Comparison of ENCODE assay signal across 17 mouse cellular contexts in the genomic region with DNA sequence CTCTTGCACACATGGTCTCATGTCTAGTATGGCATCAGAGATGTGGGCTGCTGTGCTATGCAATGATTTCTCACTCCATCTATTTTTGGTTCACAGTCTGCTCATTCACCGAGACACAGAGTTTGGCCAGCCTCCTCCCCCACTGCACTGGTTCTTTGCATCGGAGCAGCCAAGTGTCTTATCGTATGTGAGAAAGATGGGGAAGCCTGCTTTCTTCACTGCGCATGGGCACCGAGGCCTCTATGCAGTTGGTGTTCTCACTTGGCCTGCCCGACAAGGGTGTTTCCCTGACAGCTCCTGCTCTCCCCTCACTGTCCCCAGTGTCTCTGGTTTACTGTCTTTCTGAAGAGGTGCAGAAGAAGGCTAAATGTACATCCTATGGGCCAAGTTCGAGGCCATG. TPM values are rescaled to one million over a fixed set of nuclear protein-coding genes. Genes with fewer than 3 reads are reported as not detected.
A peak's percentile ranks its signal among the peaks of the same experiment; 100 is the strongest.
DNase-seq lines count a peak whose midpoint lies in the region; ATAC-seq and TF ChIP-seq lines count a peak whose summit lies in the region.
"Had no signal": no experiment of that assay in that cellular context is flagged by ENCODE, and none has a peak within 500 bp of the region (broad histone marks: within the 10 kb centered on the region; RNA-seq: fewer than 3 reads in every experiment).

No protein-coding gene starts in this region.

- no peaks in the 10 kb centered on the region for H3K36me3 ChIP-seq in forebrain, postnatal 0 days (ENCODE audit: insufficient read depth)
- no peaks in the 10 kb centered on the region for H3K36me3 ChIP-seq in forebrain, embryonic 16.5 days (ENCODE audit: control insufficient read depth, insufficient read depth)
- H3K36me3 ChIP-seq: liver, embryonic 15.5 days; stomach, embryonic 15.5 days had no signal

- no peak overlapping the region for H3K9ac ChIP-seq in forebrain, postnatal 0 days
- H3K9ac ChIP-seq in forebrain, embryonic 16.5 days (replicated peaks; ENCODE audit: low read depth, low read length): no peak overlapping the region
- H3K9ac ChIP-seq: liver, embryonic 15.5 days; stomach, embryonic 15.5 days had no signal

- ATAC-seq in forebrain, postnatal 0 days: peak; percentile 82
- ATAC-seq in forebrain, embryonic 16.5 days: no peak

- no peak overlapping the region for H3K4me3 ChIP-seq in forebrain, postnatal 0 days (ENCODE audit: low read depth, low read length)
- no peak overlapping the region for H3K4me3 ChIP-seq in forebrain, embryonic 16.5 days (replicated peaks; ENCODE audit: low read length)
- H3K4me3 ChIP-seq: liver, embryonic 15.5 days; stomach, embryonic 15.5 days had no signal

- no peaks in the 10 kb centered on the region for H3K9me3 ChIP-seq in forebrain, postnatal 0 days (ENCODE audit: low read length)
- H3K9me3 ChIP-seq in forebrain, embryonic 16.5 days (ENCODE audit: control insufficient read depth, low read length): no peaks in the 10 kb centered on the region
- H3K9me3 ChIP-seq: liver, embryonic 15.5 days; stomach, embryonic 15.5 days had no signal

- H3K4me2 ChIP-seq in forebrain, postnatal 0 days (ENCODE audit: low read depth): no peak overlapping the region
- H3K4me2 ChIP-seq in forebrain, embryonic 16.5 days (ENCODE audit: low read length): no peak overlapping the region
- H3K4me2 ChIP-seq: heart, embryonic 11.5 days; liver, embryonic 15.5 days; stomach, embryonic 15.5 days had no signal

- no peaks in the 10 kb centered on the region for H3K4me1 ChIP-seq in forebrain, postnatal 0 days (ENCODE audit: insufficient read depth)
- H3K4me1 ChIP-seq in forebrain, embryonic 16.5 days (replicated peaks; ENCODE audit: control insufficient read depth, insufficient read depth, low read length): no peaks in the 10 kb centered on the region
- H3K4me1 ChIP-seq: liver, embryonic 15.5 days; stomach, embryonic 15.5 days had no signal

- DNase-seq in forebrain, postnatal 0 days: peak; percentile 50
- DNase-seq in left cerebral cortex, adult 11 months (ENCODE audit: low spot score): peak; percentile 58
- no peak for DNase-seq in left cerebral cortex, postnatal 4 days
- peak; percentile 67 to 91 for DNase-seq in left cerebral cortex, postnatal 14 days (ENCODE audit: low spot score in 2 of 2)
- peak; percentile 40 for DNase-seq in right cerebral cortex, postnatal 4 days
- no peak for DNase-seq in testis, postnatal 10 days (ENCODE audit: low spot score)
- no peak for DNase-seq in embryo, embryonic 10.5 days (ENCODE audit: low spot score)
- DNase-seq: adrenal gland, postnatal 25 days; cerebellum, adult 11 months had no signal

- WGBS in forebrain, postnatal 0 days: 69% methylated on average over 7 of the region's 7 CpGs
- WGBS in forebrain, embryonic 16.5 days: 84% methylated on average over 7 of the region's 7 CpGs

- TF ChIP-seq CTCF in forebrain, postnatal 0 days (IDR thresholded peaks at IDR 0.05; ENCODE audit: low read depth): no peak

- no peaks in the 10 kb centered on the region for H3K27me3 ChIP-seq in forebrain, postnatal 0 days (ENCODE audit: insufficient read depth, low read length)
- no peaks in the 10 kb centered on the region for H3K27me3 ChIP-seq in forebrain, embryonic 16.5 days (replicated peaks; ENCODE audit: control insufficient read depth, insufficient read depth, low read length)
- H3K27me3 ChIP-seq: stomach, embryonic 15.5 days had no signal

- H3K27ac ChIP-seq in forebrain, postnatal 0 days (ENCODE audit: low read depth, low read length): no peak overlapping the region
- no peak overlapping the region for H3K27ac ChIP-seq in forebrain, embryonic 16.5 days (ENCODE audit: low read length)
- H3K27ac ChIP-seq: kidney, postnatal 0 days; liver, embryonic 15.5 days; stomach, embryonic 15.5 days had no signal

- intact Hi-C loops in left cerebral cortex, postnatal 4 days (cut with DNase I): no loop called here
- intact Hi-C loops in left cerebral cortex, postnatal 14 days (cut with DNase I): no loop called here

RNA-seq across cellular contexts. Expression of a gene that starts 12.2 kb away (rescaled TPM):
- 187 and 234 TPM in 2 replicates for total RNA-seq in forebrain, postnatal 0 days (2014; rRNA removed)
- polyA plus RNA-seq in forebrain, postnatal 0 days (2015; fragmentation: Nextera tagmentation; extraction: Ambion mirVana): 71.9 and 98.0 TPM in 2 replicates
- polyA plus RNA-seq in forebrain, embryonic 16.5 days (2015; fragmentation: Nextera tagmentation; extraction: Ambion mirVana): 69.3 and 90.0 TPM in 2 replicates
- 100 to 1,000 TPM; 277 to 282 TPM for total RNA-seq in left cerebral cortex, postnatal 4 days (2021)
- 100 to 1,000 TPM; 182 to 190 TPM for total RNA-seq in left cerebral cortex, postnatal 14 days (2021)
- total RNA-seq: megakaryocyte-erythroid progenitor cell, adult 5-6 weeks had no signal

RNA-seq across cellular contexts. Expression of a gene that starts 16.6 kb away (rescaled TPM):
- total RNA-seq in forebrain, postnatal 0 days (2014; rRNA removed): 0.24 and 0.31 TPM in 2 replicates
- 0.18 and 0.23 TPM in 2 replicates for polyA plus RNA-seq in forebrain, postnatal 0 days (2015; fragmentation: Nextera tagmentation; extraction: Ambion mirVana)
- 1.3 and 2.0 TPM in 2 replicates for polyA plus RNA-seq in forebrain, embryonic 16.5 days (2015; fragmentation: Nextera tagmentation; extraction: Ambion mirVana)
- under 1 TPM in 1 of 2 experiments, not detected in 1; 0.26 TPM for total RNA-seq in left cerebral cortex, postnatal 4 days (2021)
- total RNA-seq in left cerebral cortex, postnatal 14 days (2021): not detected
- total RNA-seq: gastrocnemius, adult 18-20 months; megakaryocyte-erythroid progenitor cell, adult 5-6 weeks; neutrophil, adult 5-6 weeks had no signal

Comparison
In these comparisons a context has a peak if more than half of its experiments do, and no peak if none do; other contexts are left out.
1. DNase-seq: peak in forebrain, postnatal 0 days (single experiment), left cerebral cortex, adult 11 months (single experiment), left cerebral cortex, postnatal 14 days (2 of 2) and right cerebral cortex, postnatal 4 days (single experiment); none in left cerebral cortex, postnatal 4 days (single experiment), testis, postnatal 10 days (single experiment) and embryo, embryonic 10.5 days (single experiment).